Comparison of ENCODE assay signal across 10 mouse cellular contexts in the genomic region with DNA sequence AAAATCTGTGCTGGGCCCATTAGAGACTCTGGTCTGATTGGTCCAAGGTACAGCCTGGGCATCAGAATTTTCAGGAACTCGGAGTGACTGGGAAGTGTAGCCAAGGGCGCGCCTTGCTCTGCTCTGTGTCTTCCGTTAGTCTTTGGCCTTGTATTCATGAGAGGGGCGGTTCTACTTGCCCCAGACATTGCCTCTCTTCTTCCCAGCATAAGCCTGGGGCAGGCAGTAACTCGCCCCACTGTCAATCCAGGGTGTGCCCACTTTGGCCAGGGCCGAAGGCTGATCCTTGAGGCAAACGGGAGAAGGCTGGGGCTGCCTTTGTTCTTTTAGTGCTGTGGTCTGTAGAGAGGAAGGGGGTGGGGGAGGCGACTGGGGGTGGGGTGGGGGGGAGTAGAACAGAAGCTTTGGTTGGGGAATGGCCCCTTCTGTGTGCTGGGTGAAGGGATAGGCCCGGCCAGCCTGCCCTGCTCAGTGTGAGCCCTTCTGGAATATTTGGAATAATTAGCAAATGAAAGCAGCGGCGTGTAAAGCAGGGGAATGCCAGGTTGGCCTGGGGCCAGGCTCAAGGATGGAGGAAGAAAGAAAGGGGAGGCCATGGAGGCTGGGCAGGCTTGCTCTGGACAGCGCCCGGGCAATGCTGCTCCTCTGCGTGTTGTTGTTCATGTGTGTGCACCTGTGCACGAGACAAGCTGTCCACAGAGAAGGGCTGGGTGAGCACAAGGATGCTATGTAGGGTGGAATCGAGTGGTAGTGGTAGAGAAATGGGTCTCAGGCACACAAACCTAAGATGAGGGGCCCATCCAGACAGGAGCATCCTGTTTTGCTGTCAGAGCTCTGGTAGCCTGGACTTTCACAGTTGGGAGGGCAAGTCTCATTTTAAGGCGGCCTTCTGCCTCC. TPM values are rescaled to one million over a fixed set of nuclear protein-coding genes. Genes with fewer than 3 reads are reported as not detected.
DNase-seq lines count a peak whose midpoint lies in the region; ATAC-seq and TF ChIP-seq lines count a peak whose summit lies in the region.
"Had no signal": no experiment of that assay in that cellular context is flagged by ENCODE, and none has a peak within 500 bp of the region (broad histone marks: within the 10 kb centered on the region; RNA-seq: fewer than 3 reads in every experiment).

No protein-coding gene starts in this region.

- no peaks in the 10 kb centered on the region for H3K36me3 ChIP-seq in ES-E14 (ENCODE audit: control insufficient read depth, insufficient read depth, low read length, poor library complexity, severe bottlenecking)
- no peaks in the 10 kb centered on the region for H3K36me3 ChIP-seq in hindbrain, embryonic 15.5 days

- peak overlapping the region; percentile 64 for H3K27ac ChIP-seq in ES-E14 (ENCODE audit: insufficient read depth, low read depth, low read length, poor library complexity, severe bottlenecking)
- H3K27ac ChIP-seq in hindbrain, embryonic 15.5 days (replicated peaks), result peak overlapping the region; percentile 81

- no peak overlapping the region; a peak in 1 of 4 replicates for H3K4me3 ChIP-seq in ES-E14 (ENCODE audit: insufficient read depth in 1 of 2, low read depth in 1 of 2, low read length in 2 of 2, poor library complexity in 1 of 2, severe bottlenecking in 1 of 2)
- no peak overlapping the region for H3K4me3 ChIP-seq in hindbrain, embryonic 15.5 days

- peak; percentile 66 for ATAC-seq in hindbrain, embryonic 15.5 days (ENCODE audit: low FRiP score, low read depth)
- no peak for ATAC-seq in inflammation-experienced regulatory T-cells, adult 6 months

- H3K27me3 ChIP-seq in hindbrain, embryonic 15.5 days, result peaks cover 14% of the 10 kb centered on the region

- no peak overlapping the region for H3K4me2 ChIP-seq in hindbrain, embryonic 15.5 days

- H3K9ac ChIP-seq in ES-E14 (ENCODE audit: insufficient read depth, low read depth, low read length, poor library complexity, severe bottlenecking), result peak overlapping the region; percentile 34; the same call in 1 of the 2 replicates
- no peak overlapping the region for H3K9ac ChIP-seq in hindbrain, embryonic 15.5 days

- in situ Hi-C loops in ES-E14 (cut with MboI; ENCODE audit: low sequenced_read_pairs in 2 of 2, unreplicated experiment in 2 of 2), result no loop called here

- WGBS in hindbrain, embryonic 15.5 days, result 30% methylated on average over 18 of the region's 18 CpGs

- no peaks in the 10 kb centered on the region for H3K9me3 ChIP-seq in ES-E14 (ENCODE audit: control insufficient read depth, insufficient read depth, low read depth, low read length)
- no peaks in the 10 kb centered on the region for H3K9me3 ChIP-seq in hindbrain, embryonic 15.5 days

- DNase-seq in gastrocnemius, postnatal 10 days, result peak; percentile 50
- DNase-seq in gastrocnemius, adult 8-10 months (ENCODE audit: low spot score in 2 of 2), result no peak
- no peak for DNase-seq in ES-E14 (ENCODE audit: low read depth, low spot score)
- DNase-seq in lung, postnatal 10 days, result peak; percentile 58
- DNase-seq in thymus, adult 18-20 months, result no peak
- no peak for DNase-seq in adrenal gland, adult 8-10 months

- peaks cover 15 to 75% of the 10 kb centered on the region in 2 experiments for H3K4me1 ChIP-seq in ES-E14 (ENCODE audit: control insufficient read depth in 2 of 2, insufficient read depth in 2 of 2, low read length in 2 of 2, poor library complexity in 1 of 2)
- peaks cover 58% of the 10 kb centered on the region for H3K4me1 ChIP-seq in hindbrain, embryonic 15.5 days (replicated peaks)

TF ChIP-seq in ES-E14, 5 proteins besides CTCF, POLR2A, EP300 and RAD21:
- TF ChIP-seq MAFK (IDR thresholded peaks at IDR 0.05; ENCODE audit: insufficient read depth, low read depth, low read length) (no peak), CHD2 (IDR thresholded peaks at IDR 0.05; ENCODE audit: low read depth, low read length) (no peak), ZC3H11A (IDR thresholded peaks at IDR 0.05; ENCODE audit: borderline replicate concordance, low read depth, low read length) (no peak), ZNF384 (IDR thresholded peaks at IDR 0.05; ENCODE audit: low read depth, low read length) (no peak), HCFC1 (IDR thresholded peaks at IDR 0.05; ENCODE audit: borderline replicate concordance, insufficient read depth, low read length) (no peak)

RNA-seq across cellular contexts. Expression of a gene that starts 5.6 kb away (rescaled TPM):
- total RNA-seq in gastrocnemius, postnatal 10 days (2021), result under 1 TPM; 0.14 to 0.29 TPM
- total RNA-seq in gastrocnemius, adult 8-10 months (2022), result not detected
- 0.67 and 1.2 TPM in 2 replicates for total RNA-seq in ES-E14 (2012; rRNA removed)
- polyA plus RNA-seq in hindbrain, embryonic 15.5 days (2015; fragmentation: Nextera tagmentation; extraction: Ambion mirVana), result 13.7 and 23.2 TPM in 2 replicates
- not detected for polyA plus RNA-seq in inflammation-experienced regulatory T-cells, adult 6 months (2017; shearing (Covaris generic))
- under 1 TPM in 2 of 4 experiments, not detected in 2; 0.09 to 0.21 TPM for total RNA-seq in adrenal gland, adult 8-10 months (2022)
- total RNA-seq: common myeloid progenitor, adult 5-6 weeks had no signal

RNA-seq across cellular contexts. Expression of a gene that starts 22.5 kb away (rescaled TPM):
- 10 to 100 TPM; 62.7 to 68.3 TPM for total RNA-seq in gastrocnemius, postnatal 10 days (2021)
- 10 to 100 TPM; 62.3 to 84.9 (median 73.3) TPM for total RNA-seq in gastrocnemius, adult 8-10 months (2022)
- 25.5 and 26.4 TPM in 2 replicates for total RNA-seq in ES-E14 (2012; rRNA removed)
- polyA plus RNA-seq in hindbrain, embryonic 15.5 days (2015; fragmentation: Nextera tagmentation; extraction: Ambion mirVana), result 106 and 108 TPM in 2 replicates
- polyA plus RNA-seq in inflammation-experienced regulatory T-cells, adult 6 months (2017; shearing (Covaris generic)), result 10 to 100 TPM; 70.3 to 96.0 (median 70.6) TPM
- 10 to 100 TPM; 61.0 to 83.9 (median 72.6) TPM for total RNA-seq in adrenal gland, adult 8-10 months (2022)

RNA-seq across cellular contexts. Expression of a gene that starts 48.8 kb away (rescaled TPM):
- under 1 TPM; 0.66 to 0.84 TPM for total RNA-seq in gastrocnemius, postnatal 10 days (2021)
- total RNA-seq in gastrocnemius, adult 8-10 months (2022), result under 1 TPM in 2 of 4 experiments, not detected in 2; 0.20 to 0.24 TPM
- 1.8 and 3.3 TPM in 2 replicates for total RNA-seq in ES-E14 (2012; rRNA removed)
- 0.51 and 0.68 TPM in 2 replicates for polyA plus RNA-seq in hindbrain, embryonic 15.5 days (2015; fragmentation: Nextera tagmentation; extraction: Ambion mirVana)
- polyA plus RNA-seq in inflammation-experienced regulatory T-cells, adult 6 months (2017; shearing (Covaris generic)), result not detected
- under 1 TPM in 3 of 4 experiments, not detected in 1; 0.12 to 0.28 (median 0.13) TPM for total RNA-seq in adrenal gland, adult 8-10 months (2022)
- total RNA-seq: common myeloid progenitor, adult 5-6 weeks had no signal
- polyA plus RNA-seq: liver, embryonic 16.5 days had no signal

RNA-seq across cellular contexts. Expression of a gene that starts 55.5 kb away (rescaled TPM):
- total RNA-seq in gastrocnemius, postnatal 10 days (2021), result 10 to 100 TPM; 74.6 to 77.9 TPM
- 10 to 100 TPM; 86.7 to 99.9 (median 90.8) TPM for total RNA-seq in gastrocnemius, adult 8-10 months (2022)
- total RNA-seq in ES-E14 (2012; rRNA removed), result 33.4 and 38.2 TPM in 2 replicates
- polyA plus RNA-seq in hindbrain, embryonic 15.5 days (2015; fragmentation: Nextera tagmentation; extraction: Ambion mirVana), result 63.9 and 66.1 TPM in 2 replicates
- polyA plus RNA-seq in inflammation-experienced regulatory T-cells, adult 6 months (2017; shearing (Covaris generic)), result 10 to 100 TPM; 40.4 to 44.2 (median 42.3) TPM
- 10 to 100 TPM; 75.4 to 88.7 (median 83.0) TPM for total RNA-seq in adrenal gland, adult 8-10 months (2022)

Comparison
In these comparisons a context has a peak if more than half of its experiments do, and no peak if none do; other contexts are left out.
1. DNase-seq: peak in gastrocnemius, postnatal 10 days (single experiment) and lung, postnatal 10 days (single experiment); none in gastrocnemius, adult 8-10 months (0 of 2), ES-E14 (single experiment), thymus, adult 18-20 months (0 of 2) and adrenal gland, adult 8-10 months (single experiment).